Mouse (Mus musculus) kidney, adult 2 months (tissue): ENCODE data around the gene Insig1.

Source experiments
- CTCF ChIP-seq: fragments of 200-500 bp; conservative IDR thresholded peaks from 2 replicates; pipeline ENCODE4 v1.5.1; 2011; ENCODE audit warnings: low read depth, mild to moderate bottlenecking, control low read depth, low read length, moderate library complexity, mixed read lengths; ENCODE audit not compliant: insufficient read depth, insufficient read length
- POLR2A ChIP-seq: fragments of 200-500 bp; IDR thresholded peaks from one replicate; pipeline ENCODE4 v1.6.1; 2011; ENCODE audit warnings: low read depth, low read length, control low read depth

DNA sequence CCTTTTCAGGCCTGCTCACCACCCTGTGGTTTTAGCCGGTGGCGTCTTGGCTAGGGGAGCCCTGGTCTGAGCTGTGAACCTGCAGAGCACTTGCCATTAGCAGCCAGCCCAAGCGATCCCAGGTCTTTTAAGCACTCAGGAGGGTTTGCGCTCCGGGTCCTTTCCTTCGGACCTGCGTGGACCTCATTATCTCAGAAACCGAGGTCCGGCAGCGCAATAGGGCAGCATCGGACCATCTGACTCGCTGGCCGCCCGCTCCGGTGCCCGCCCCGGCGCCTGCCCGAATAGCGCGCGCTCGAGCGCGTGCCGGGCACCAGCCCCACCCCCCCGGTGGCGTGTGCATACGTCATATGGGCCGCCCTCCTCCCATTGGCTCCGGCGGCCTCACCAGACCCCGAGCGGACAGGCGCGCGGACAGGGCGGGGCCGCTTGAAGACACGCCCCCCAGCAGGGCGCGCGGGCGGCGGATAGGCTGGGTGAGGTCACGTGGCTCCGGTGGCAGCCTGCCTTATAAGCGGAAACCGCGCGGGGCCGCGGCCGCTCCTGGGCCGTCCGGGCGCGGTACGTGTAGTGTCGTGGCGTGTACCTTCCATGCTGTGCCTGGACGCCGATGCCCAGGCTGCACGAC is at the start of gene Insig1:
- peak; percentile 98 for TF ChIP-seq POLR2A
- TF ChIP-seq CTCF, result no peak
